Mouse (Mus musculus): Measurements from ENCODE around the gene Cask. TPM values are rescaled to one million over a fixed set of nuclear protein-coding genes. Genes with fewer than 3 reads are reported as not detected.
A peak's percentile ranks its signal among the peaks of the same experiment; 100 is the strongest.

The Cask gene
- total and polyA plus RNA-seq, 3 experiments = 1.8 to 16.2 (median 15.7) TPM

GRCm38 (mm10) chrX:13710174-13710573, 141.0 kb downstream of the Cask start:
- Histone ChIP-seq H3K79me2 (replicated peaks; ENCODE audit: control insufficient read depth, insufficient read depth, low read length) (no peaks in the 10 kb centered on the region), H3K4me1 (ENCODE audit: control insufficient read depth, insufficient read depth, low read length) (no peaks in the 10 kb centered on the region), H3K4me3 (no peak overlapping the region), H3K27ac (no peak overlapping the region), H3K9ac (ENCODE audit: low read depth, low read length) (no peak overlapping the region), H3K27me3 (ENCODE audit: control insufficient read depth, insufficient read depth, low read length) (no peaks in the 10 kb centered on the region), H3K36me3 (ENCODE audit: control insufficient read depth, insufficient read depth, low read length) (no peaks in the 10 kb centered on the region)
- WGBS = 30% methylated on average over 2 of the region's 2 CpGs
- DNase-seq = peak; percentile 19 to 52
- intact Hi-C loops (cut with DNase I) = loop anchor here (2.0 to 5.0 kb wide), 2 partner anchors 137 to 603 kb away; no protein-coding TSS in a partner anchor
- TF ChIP-seq CTCF (IDR thresholded peaks at IDR 0.05) (no peak; the same call in none of the 2 replicates), EP300 (IDR thresholded peaks at IDR 0.05; ENCODE audit: insufficient read depth, low read depth, low read length) (no peak), POLR2A (IDR thresholded peaks at IDR 0.05; ENCODE audit: insufficient read depth, low read depth, low read length) (no peak)

DNA sequence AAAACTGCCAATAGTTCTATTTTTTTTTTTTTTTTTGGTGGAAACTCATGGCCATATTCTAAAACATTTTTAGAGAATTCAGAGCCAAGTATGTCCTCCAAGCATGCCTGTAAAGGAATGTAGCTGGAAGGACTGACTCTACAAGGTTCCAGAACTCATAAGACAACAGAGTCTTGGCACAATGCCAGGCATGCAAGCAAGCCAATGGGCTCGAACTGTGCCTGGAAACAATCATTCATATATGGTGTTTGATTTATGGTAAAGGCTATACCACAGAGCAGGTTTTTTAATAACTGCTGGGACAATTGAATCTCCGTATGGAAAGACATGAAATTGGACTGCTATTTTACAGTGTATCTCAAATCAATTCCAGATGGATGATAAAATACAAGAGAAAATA, 146.1 kb downstream of the Cask start:
- H3K79me2 ChIP-seq (replicated peaks; ENCODE audit: control insufficient read depth, insufficient read depth, low read length) = no peaks in the 10 kb centered on the region
- no peak overlapping the region for H3K9ac ChIP-seq (ENCODE audit: low read depth, low read length)
- no peak for DNase-seq
- H3K27me3 ChIP-seq (ENCODE audit: control insufficient read depth, insufficient read depth, low read length) = no peaks in the 10 kb centered on the region
- WGBS = 55% methylated on average over 2 of the region's 2 CpGs
- H3K4me3 ChIP-seq = no peak overlapping the region
- intact Hi-C loops (cut with DNase I) = no loop called here
- TF ChIP-seq CTCF (IDR thresholded peaks at IDR 0.05) = no peak
- no peak for TF ChIP-seq POLR2A (IDR thresholded peaks at IDR 0.05; ENCODE audit: insufficient read depth, low read depth, low read length)
- no peak for TF ChIP-seq EP300 (IDR thresholded peaks at IDR 0.05; ENCODE audit: insufficient read depth, low read depth, low read length)
- no peaks in the 10 kb centered on the region for H3K4me1 ChIP-seq (ENCODE audit: control insufficient read depth, insufficient read depth, low read length)
- no peaks in the 10 kb centered on the region for H3K36me3 ChIP-seq (ENCODE audit: control insufficient read depth, insufficient read depth, low read length)
- H3K27ac ChIP-seq = no peak overlapping the region

- no peaks in the 10 kb centered on the region for H3K27me3 ChIP-seq (ENCODE audit: control insufficient read depth, insufficient read depth, low read length)
- intact Hi-C loops (cut with DNase I) = no loop called here
- no peak overlapping the region for H3K4me3 ChIP-seq
- DNase-seq = no peak
- no peak overlapping the region for H3K9ac ChIP-seq (ENCODE audit: low read depth, low read length)
- 54% methylated on average over 3 of the region's 3 CpGs for WGBS
- H3K4me1 ChIP-seq (ENCODE audit: control insufficient read depth, insufficient read depth, low read length) = no peaks in the 10 kb centered on the region
- H3K27ac ChIP-seq = no peak overlapping the region
- no peaks in the 10 kb centered on the region for H3K79me2 ChIP-seq (replicated peaks; ENCODE audit: control insufficient read depth, insufficient read depth, low read length)
- no peak for TF ChIP-seq CTCF (IDR thresholded peaks at IDR 0.05)
- no peak for TF ChIP-seq EP300 (IDR thresholded peaks at IDR 0.05; ENCODE audit: insufficient read depth, low read depth, low read length)
- TF ChIP-seq POLR2A (IDR thresholded peaks at IDR 0.05; ENCODE audit: insufficient read depth, low read depth, low read length) = no peak
- H3K36me3 ChIP-seq (ENCODE audit: control insufficient read depth, insufficient read depth, low read length) = no peaks in the 10 kb centered on the region
Measured at GRCm38 (mm10) chrX:13700681-13701080, 150.5 kb downstream of the Cask start.

- 72% methylated on average over 4 of the region's 4 CpGs for WGBS
- no peaks in the 10 kb centered on the region for H3K79me2 ChIP-seq (replicated peaks; ENCODE audit: control insufficient read depth, insufficient read depth, low read length)
Measured at GRCm38 (mm10) chrX:13691865-13692264, 159.3 kb downstream of the Cask start.

DNA sequence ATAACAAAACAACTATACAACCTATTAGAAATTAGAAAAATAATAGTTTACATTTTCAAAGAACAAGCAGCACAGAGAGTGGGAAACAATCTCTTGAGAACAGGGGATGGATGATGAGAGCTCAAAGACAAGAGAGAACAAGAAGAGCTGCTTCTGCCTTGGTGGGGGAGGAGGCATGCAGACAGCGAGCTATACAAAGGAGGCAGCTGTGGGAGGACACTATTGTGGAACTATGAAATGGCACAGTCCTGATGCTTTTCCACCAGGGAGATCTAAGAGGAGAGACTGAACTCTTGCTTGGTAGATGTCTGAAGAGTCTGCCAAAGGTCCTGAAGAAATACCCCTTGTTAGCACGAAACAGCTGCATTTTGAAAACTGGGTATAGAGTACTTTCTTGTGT, 162.8 kb downstream of the Cask start:
- H3K27ac ChIP-seq = no peak overlapping the region
- no peak for TF ChIP-seq EP300 (IDR thresholded peaks at IDR 0.05; ENCODE audit: insufficient read depth, low read depth, low read length)
- TF ChIP-seq POLR2A (IDR thresholded peaks at IDR 0.05; ENCODE audit: insufficient read depth, low read depth, low read length) = no peak
- no peak for TF ChIP-seq CTCF (IDR thresholded peaks at IDR 0.05)
- WGBS = 69% methylated on average over 2 of the region's 2 CpGs
- H3K9ac ChIP-seq (ENCODE audit: low read depth, low read length) = no peak overlapping the region
- no peaks in the 10 kb centered on the region for H3K36me3 ChIP-seq (ENCODE audit: control insufficient read depth, insufficient read depth, low read length)
- no peaks in the 10 kb centered on the region for H3K79me2 ChIP-seq (replicated peaks; ENCODE audit: control insufficient read depth, insufficient read depth, low read length)
- intact Hi-C loops (cut with DNase I) = no loop called here
- DNase-seq = no peak
- no peaks in the 10 kb centered on the region for H3K27me3 ChIP-seq (ENCODE audit: control insufficient read depth, insufficient read depth, low read length)
- H3K4me1 ChIP-seq (ENCODE audit: control insufficient read depth, insufficient read depth, low read length) = no peaks in the 10 kb centered on the region
- H3K4me3 ChIP-seq = no peak overlapping the region

More at GRCm38 (mm10) chrX:13691865-13692264, 159.3 kb downstream of the Cask start:
- H3K4me3 ChIP-seq = no peak overlapping the region
- H3K9ac ChIP-seq (ENCODE audit: low read depth, low read length) = no peak overlapping the region
- intact Hi-C loops (cut with DNase I) = no loop called here
- no peak for DNase-seq
- no peaks in the 10 kb centered on the region for H3K27me3 ChIP-seq (ENCODE audit: control insufficient read depth, insufficient read depth, low read length)
- H3K4me1 ChIP-seq (ENCODE audit: control insufficient read depth, insufficient read depth, low read length) = no peaks in the 10 kb centered on the region
- no peaks in the 10 kb centered on the region for H3K36me3 ChIP-seq (ENCODE audit: control insufficient read depth, insufficient read depth, low read length)
- H3K27ac ChIP-seq = no peak overlapping the region
- no peak for TF ChIP-seq POLR2A (IDR thresholded peaks at IDR 0.05; ENCODE audit: insufficient read depth, low read depth, low read length)
- TF ChIP-seq CTCF (IDR thresholded peaks at IDR 0.05) = peak; percentile 55

- no peak overlapping the region for H3K4me3 ChIP-seq
- H3K27me3 ChIP-seq (ENCODE audit: control insufficient read depth, insufficient read depth, low read length) = no peaks in the 10 kb centered on the region
- no peaks in the 10 kb centered on the region for H3K79me2 ChIP-seq (replicated peaks; ENCODE audit: control insufficient read depth, insufficient read depth, low read length)
- TF ChIP-seq POLR2A (IDR thresholded peaks at IDR 0.05; ENCODE audit: insufficient read depth, low read depth, low read length) = no peak
- TF ChIP-seq EP300 (IDR thresholded peaks at IDR 0.05; ENCODE audit: insufficient read depth, low read depth, low read length) = no peak
- no peak for TF ChIP-seq CTCF (IDR thresholded peaks at IDR 0.05)
- H3K27ac ChIP-seq = no peak overlapping the region
- intact Hi-C loops (cut with DNase I) = no loop called here
- DNase-seq = no peak
- no peaks in the 10 kb centered on the region for H3K36me3 ChIP-seq (ENCODE audit: control insufficient read depth, insufficient read depth, low read length)
- H3K4me1 ChIP-seq (ENCODE audit: control insufficient read depth, insufficient read depth, low read length) = no peaks in the 10 kb centered on the region
- no peak overlapping the region for H3K9ac ChIP-seq (ENCODE audit: low read depth, low read length)
- WGBS = 86% methylated on average over 1 of the region's 1 CpGs
Measured at GRCm38 (mm10) chrX:13686589-13686988, 164.6 kb downstream of the Cask start.

Measured in heart, adult 2 months (tissue).